Mouse (Mus musculus) forebrain, embryonic 11.5 days (tissue): Measurements from ENCODE around the gene Zfp536. TPM values are rescaled to one million over a fixed set of nuclear protein-coding genes. Genes with fewer than 3 reads are reported as not detected.

Experiments used
- ATAC-seq: fragments of 200-750 bp; cut with Nextera tagmentation; replicated peaks from 2 replicates; pipeline ENCODE4 v1.8.0; 2017; ENCODE audit warnings: moderate TSS enrichment; ENCODE audit not compliant: low FRiP score
- DNase-seq: peaks from one replicate; pipeline ENCODE4 v3.0.0-alpha.2; 2017; ENCODE audit warnings: low spot score
- H3K27ac ChIP-seq: fragments of 300-500 bp; sonication (generic); 2 replicates; pipeline ENCODE4 v1.5.1; 2014; ENCODE audit warnings: low read depth, low read length
- H3K27me3 ChIP-seq: fragments of 300-500 bp; sonication (generic); 2 replicates; pipeline ENCODE4 v1.6.1; 2014; ENCODE audit warnings: mild to moderate bottlenecking, low read length, mixed read lengths; ENCODE audit not compliant: control insufficient read depth, insufficient read depth
- H3K36me3 ChIP-seq: fragments of 300-500 bp; sonication (generic); 2 replicates; pipeline ENCODE4 v1.6.1; 2014; ENCODE audit warnings: mild to moderate bottlenecking, low read length, moderate library complexity, mixed read lengths; ENCODE audit not compliant: control insufficient read depth, insufficient read depth
- H3K4me1 ChIP-seq: fragments of 300-500 bp; sonication (generic); replicated peaks from 2 replicates; pipeline ENCODE4 v1.6.1; 2014; ENCODE audit warnings: low read length, mixed read lengths; ENCODE audit not compliant: control insufficient read depth, insufficient read depth
- H3K4me2 ChIP-seq: fragments of 300-500 bp; sonication (generic); 2 replicates; pipeline ENCODE4 v1.6.1; 2014; ENCODE audit warnings: low read depth, mild to moderate bottlenecking, low read length, moderate library complexity, mixed read lengths; ENCODE audit not compliant: severe bottlenecking
- H3K4me3 ChIP-seq: fragments of 300-500 bp; sonication (generic); 2 replicates; pipeline ENCODE4 v1.5.1; 2014; ENCODE audit warnings: low read depth, low read length
- H3K9ac ChIP-seq: fragments of 300-500 bp; sonication (generic); 2 replicates; pipeline ENCODE4 v1.6.1; 2014; ENCODE audit warnings: low read length
- H3K9me3 ChIP-seq: fragments of 300-500 bp; sonication (generic); 2 replicates; pipeline ENCODE4 v1.6.1; 2016; ENCODE audit warnings: low read length, mixed read lengths; ENCODE audit not compliant: control insufficient read depth
- WGBS: fragments of 180-500 bp; shearing (Covaris S2); extraction: QIAGEN DNeasy Blood & Tissue Kit; methylation state at CpG from one replicate; pipeline ENCODE4 v1.1.7; 2014; 5-methylcytosine and 5-hydroxymethylcytosine counted together
- polyA plus RNA-seq: library from polyadenylated mRNA; unstranded; fragments of >200 nt; fragmentation: Nextera tagmentation; extraction: Ambion mirVana; gene quantifications from 2 replicates; pipeline ENCODE4 v1.2.1, GENCODE M21; 2014

Gene Zfp536
- polyA plus RNA-seq, 1 experiment from 2014 or later, result 41.8 TPM

DNA sequence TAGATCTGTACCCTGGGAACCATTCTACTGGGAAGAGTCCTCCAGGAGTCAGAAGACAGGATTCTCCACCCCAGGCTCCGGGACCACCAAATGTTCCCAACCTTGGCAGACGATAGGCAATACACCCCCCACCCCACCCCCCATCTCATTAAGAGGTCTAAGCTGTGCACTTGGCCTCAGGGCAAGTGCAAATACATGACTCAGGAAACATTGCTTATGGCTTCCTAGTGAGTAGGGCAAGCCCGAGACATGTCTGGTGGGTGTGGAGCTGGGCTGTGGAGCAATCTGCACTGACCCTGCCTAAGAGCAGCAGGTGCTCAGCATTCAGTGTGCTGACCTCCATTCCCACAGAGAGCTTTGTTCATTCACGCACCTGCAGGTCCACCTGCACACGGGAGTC, 78.4 kb downstream of the Zfp536 start:
- H3K36me3 ChIP-seq, result no peaks in the 10 kb centered on the region
- H3K9ac ChIP-seq, result no peak overlapping the region
- H3K27ac ChIP-seq, result no peak overlapping the region
- peaks cover 13% of the 10 kb centered on the region; the same call in 1 of the 2 replicates for H3K4me1 ChIP-seq
- no peak overlapping the region for H3K4me3 ChIP-seq
- ATAC-seq (no peak), DNase-seq (no peak)
- WGBS, result 41% methylated on average over 5 of the region's 5 CpGs
- no peak overlapping the region for H3K4me2 ChIP-seq
- H3K9me3 ChIP-seq, result no peaks in the 10 kb centered on the region
- H3K27me3 ChIP-seq, result no peaks in the 10 kb centered on the region

DNA sequence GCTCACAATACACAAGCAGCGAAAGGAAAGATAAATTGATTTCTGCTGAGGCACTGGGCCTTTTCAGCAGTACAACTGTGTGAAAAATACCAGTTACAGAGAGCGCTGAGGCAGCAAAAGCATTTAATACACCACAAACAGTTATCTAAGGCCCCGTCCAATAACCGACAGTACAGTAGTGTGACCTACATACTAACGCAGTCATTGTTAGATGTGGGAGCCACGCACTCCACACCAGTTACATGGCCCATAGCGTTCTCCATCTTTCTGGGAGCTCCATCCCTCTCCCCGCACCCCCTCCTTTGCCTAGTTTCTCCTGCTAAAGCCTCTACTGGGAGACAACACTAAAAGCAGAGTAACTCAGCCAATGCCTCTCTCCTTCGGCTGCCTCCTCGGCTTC, 82.8 kb downstream of the Zfp536 start:
- Histone ChIP-seq H3K27me3 (no peaks in the 10 kb centered on the region), H3K4me1 (peaks cover 24% of the 10 kb centered on the region), H3K9ac (peak overlapping the region; percentile 3), H3K4me3 (no peak overlapping the region), H3K4me2 (peak overlapping the region; percentile 42; the same call in 1 of the 2 replicates), H3K36me3 (no peaks in the 10 kb centered on the region), H3K27ac (peak overlapping the region; percentile 85), H3K9me3 (no peaks in the 10 kb centered on the region)
- WGBS, result 30% methylated on average over 10 of the region's 10 CpGs
- ATAC-seq, result no peak
- no peak for DNase-seq

DNA sequence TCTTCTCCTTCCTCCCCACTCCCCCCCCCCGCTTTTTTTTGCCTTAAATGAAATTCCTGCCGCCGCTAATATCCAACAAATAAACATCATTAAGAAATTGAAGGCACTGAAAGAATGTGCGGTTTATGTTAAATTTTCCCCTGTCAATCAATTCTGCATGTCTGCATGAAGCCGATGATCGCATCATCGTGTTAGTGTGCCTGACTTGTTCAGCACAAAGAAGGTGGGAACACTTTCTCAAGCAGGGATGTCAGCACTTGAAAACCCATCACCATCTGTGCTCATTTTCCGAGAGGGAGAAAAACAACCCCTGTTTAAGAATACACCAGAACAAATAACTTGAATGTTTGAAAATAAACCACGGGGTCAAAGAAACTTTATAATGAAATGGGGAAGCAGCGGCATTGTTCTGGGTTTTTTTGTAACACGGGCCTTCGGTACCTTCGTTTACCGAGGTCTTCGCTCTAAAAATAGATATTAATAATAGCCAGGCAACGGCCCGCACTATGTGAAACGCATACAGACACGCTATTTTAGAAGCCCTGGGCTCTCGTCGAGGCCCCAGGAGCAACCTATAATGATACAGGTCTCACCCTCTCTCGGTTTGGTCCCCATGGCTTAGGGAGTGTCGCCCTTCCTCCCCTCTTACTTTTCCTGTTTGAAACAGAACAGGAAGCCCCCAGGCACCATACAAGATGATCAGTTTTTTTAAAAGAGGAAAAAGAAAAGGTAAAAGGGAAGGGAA, 83.7 kb downstream of the Zfp536 start:
- H3K27me3 ChIP-seq, result no peaks in the 10 kb centered on the region
- no peaks in the 10 kb centered on the region for H3K9me3 ChIP-seq
- H3K27ac ChIP-seq, result peak overlapping the region; percentile 87
- H3K4me1 ChIP-seq, result peaks cover 18% of the 10 kb centered on the region
- DNase-seq (peak; percentile 81), ATAC-seq (peak; percentile 84)
- 12% methylated on average over 23 of the region's 23 CpGs for WGBS
- H3K36me3 ChIP-seq, result no peaks in the 10 kb centered on the region
- H3K4me3 ChIP-seq, result no peak overlapping the region
- H3K4me2 ChIP-seq, result peak overlapping the region; percentile 42
- H3K9ac ChIP-seq, result peak overlapping the region; percentile 3; the same call in 1 of the 2 replicates

DNA sequence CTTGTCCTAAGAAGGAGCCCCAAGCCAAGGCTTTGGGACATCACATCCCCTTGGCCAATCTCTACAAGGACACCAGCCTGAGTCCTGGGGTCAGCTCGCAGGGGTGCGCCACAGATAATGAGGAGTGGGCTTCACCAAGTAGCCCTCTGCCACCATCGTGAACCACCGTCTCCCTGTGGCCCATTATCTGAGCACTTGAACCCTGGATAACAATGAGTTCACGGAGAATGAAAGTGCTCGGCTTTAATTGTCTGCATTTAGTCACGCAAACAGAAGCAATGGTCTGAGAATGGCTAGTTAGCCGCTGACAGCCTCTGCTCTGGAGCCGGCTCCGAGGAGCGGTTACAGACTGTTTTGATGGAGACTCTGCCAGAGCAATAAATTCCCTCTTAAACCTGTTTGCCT, 84.3 kb downstream of the Zfp536 start:
- Histone ChIP-seq H3K9me3 (no peaks in the 10 kb centered on the region), H3K36me3 (no peaks in the 10 kb centered on the region), H3K4me3 (no peak overlapping the region), H3K4me1 (peaks cover 18% of the 10 kb centered on the region), H3K9ac (peak overlapping the region; percentile 39), H3K27ac (peak overlapping the region; percentile 87), H3K4me2 (peak overlapping the region; percentile 42), H3K27me3 (no peaks in the 10 kb centered on the region)
- WGBS, result 13% methylated on average over 11 of the region's 11 CpGs
- ATAC-seq, result peak; percentile 59
- peak; percentile 62 for DNase-seq

DNA sequence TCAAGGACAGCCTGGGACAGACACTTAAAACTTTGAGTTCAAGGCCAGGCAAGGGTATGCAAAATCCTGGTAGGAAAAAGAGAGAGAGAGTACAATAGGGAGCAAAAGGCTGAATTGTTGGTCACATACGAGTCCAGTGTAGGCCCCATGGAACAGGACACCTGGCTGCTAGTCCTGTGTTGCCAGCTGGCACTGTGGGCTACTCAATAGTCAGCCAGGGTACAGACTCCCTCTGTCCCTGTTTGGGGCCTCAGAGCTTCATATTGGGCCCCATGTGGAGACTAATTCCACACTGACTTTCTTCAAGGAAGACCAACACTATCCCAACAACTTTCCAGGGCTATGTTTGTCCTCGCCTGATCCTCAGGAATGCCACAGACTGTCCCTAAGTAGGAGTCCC, 87.1 kb downstream of the Zfp536 start:
- peaks cover 18% of the 10 kb centered on the region for H3K4me1 ChIP-seq
- no peaks in the 10 kb centered on the region for H3K27me3 ChIP-seq
- H3K9ac ChIP-seq, result no peak overlapping the region
- 85% methylated on average over 2 of the region's 2 CpGs for WGBS
- H3K4me3 ChIP-seq, result no peak overlapping the region
- H3K4me2 ChIP-seq, result no peak overlapping the region
- no peaks in the 10 kb centered on the region for H3K36me3 ChIP-seq
- DNase-seq (no peak), ATAC-seq (no peak)
- H3K27ac ChIP-seq, result no peak overlapping the region
- H3K9me3 ChIP-seq, result no peaks in the 10 kb centered on the region

DNA sequence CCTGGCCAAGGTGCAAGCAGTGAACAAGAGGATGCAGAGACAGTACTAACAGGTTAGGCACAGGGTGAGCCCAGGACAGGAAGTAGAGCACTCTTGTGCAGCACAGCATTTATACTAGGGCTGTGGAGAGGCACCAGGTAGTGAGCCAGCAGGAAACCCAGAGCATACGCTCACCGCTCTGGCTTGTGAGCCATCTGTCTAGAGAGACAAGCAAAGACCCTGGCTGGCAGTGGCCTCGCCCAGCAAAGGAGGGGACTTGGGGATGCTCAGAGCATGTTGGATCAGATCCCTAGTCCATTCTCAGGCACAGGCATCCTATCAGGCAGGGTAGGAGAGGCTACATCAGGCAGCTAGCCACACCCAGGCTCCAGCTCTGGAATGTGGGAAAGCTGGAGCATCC, 88.2 kb downstream of the Zfp536 start:
- Histone ChIP-seq H3K36me3 (no peaks in the 10 kb centered on the region), H3K9ac (no peak overlapping the region), H3K9me3 (no peaks in the 10 kb centered on the region), H3K4me2 (no peak overlapping the region), H3K4me1 (peaks cover 11% of the 10 kb centered on the region), H3K27me3 (no peaks in the 10 kb centered on the region), H3K4me3 (no peak overlapping the region), H3K27ac (no peak overlapping the region)
- 93% methylated on average over 3 of the region's 3 CpGs for WGBS
- no peak for DNase-seq
- ATAC-seq, result no peak

DNA sequence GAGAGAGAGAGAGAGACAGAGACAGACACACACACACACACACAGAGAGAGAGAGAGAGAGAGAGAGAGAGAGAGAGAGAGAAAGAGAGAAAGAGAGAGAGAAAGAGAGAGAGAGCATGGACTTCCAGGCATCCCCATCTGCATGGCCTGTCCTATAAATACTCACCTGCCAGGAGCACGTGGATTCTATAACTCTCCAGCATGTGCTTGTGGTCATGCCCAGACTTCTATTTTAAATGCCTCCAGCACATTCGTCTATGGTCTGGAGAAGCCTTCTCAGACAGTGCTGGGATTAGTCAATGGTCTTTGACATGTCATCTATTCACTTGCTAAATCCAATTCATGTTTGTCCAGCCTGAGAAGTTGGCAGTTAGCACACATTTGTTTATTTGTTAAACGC, 92.1 kb downstream of the Zfp536 start:
- H3K9me3 ChIP-seq, result no peaks in the 10 kb centered on the region
- no peaks in the 10 kb centered on the region for H3K4me1 ChIP-seq
- H3K9ac ChIP-seq, result no peak overlapping the region
- 81% methylated on average over 3 of the region's 3 CpGs for WGBS
- no peak for DNase-seq
- ATAC-seq, result no peak
- H3K4me3 ChIP-seq, result no peak overlapping the region
- no peak overlapping the region for H3K27ac ChIP-seq
- H3K4me2 ChIP-seq, result no peak overlapping the region
- H3K27me3 ChIP-seq, result no peaks in the 10 kb centered on the region
- H3K36me3 ChIP-seq, result no peaks in the 10 kb centered on the region

DNA sequence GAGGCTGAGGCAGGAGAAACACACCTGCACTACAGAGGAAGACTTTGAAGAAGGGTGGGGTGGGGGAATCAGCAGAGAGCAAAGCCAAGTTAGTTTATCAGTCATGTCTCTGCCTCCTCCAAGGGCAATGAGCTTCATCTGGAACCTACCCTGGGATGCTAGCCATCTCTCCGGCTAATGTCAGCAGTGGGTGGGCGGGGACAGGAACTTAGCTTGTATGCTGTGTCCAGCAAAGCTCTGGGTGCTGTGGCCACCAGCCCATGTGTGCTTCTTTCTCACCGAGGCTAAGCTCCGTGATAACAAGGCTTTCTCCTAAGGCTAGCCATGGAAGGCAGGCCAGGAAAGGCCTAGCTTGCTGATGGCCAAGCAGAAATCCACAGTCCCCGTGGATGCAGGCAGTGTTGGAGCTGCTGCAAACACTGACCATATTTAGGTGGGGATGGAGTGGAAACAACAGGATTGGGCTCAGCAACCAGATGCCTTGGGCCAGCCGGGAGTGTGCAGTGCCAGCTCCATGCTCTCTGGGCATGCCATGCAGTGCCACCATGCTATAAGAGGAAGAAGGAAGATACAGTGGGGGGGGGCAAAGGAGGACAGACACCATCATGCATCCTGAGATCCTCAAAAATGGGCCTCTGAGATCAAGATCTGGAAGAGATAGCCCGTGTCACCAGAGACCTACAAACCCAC, 109.6 kb downstream of the Zfp536 start:
- no peaks in the 10 kb centered on the region for H3K27me3 ChIP-seq
- no peak overlapping the region for H3K27ac ChIP-seq
- H3K4me1 ChIP-seq, result peaks cover 16% of the 10 kb centered on the region
- H3K36me3 ChIP-seq, result no peaks in the 10 kb centered on the region
- DNase-seq (no peak), ATAC-seq (no peak)
- H3K4me3 ChIP-seq, result no peak overlapping the region
- H3K9ac ChIP-seq, result no peak overlapping the region
- H3K9me3 ChIP-seq, result no peaks in the 10 kb centered on the region
- WGBS, result 88% methylated on average over 7 of the region's 7 CpGs
- H3K4me2 ChIP-seq, result no peak overlapping the region
